Mouse (Mus musculus): ENCODE data around the gene Dpy30. TPM values are rescaled to one million over a fixed set of nuclear protein-coding genes. Genes with fewer than 3 reads are reported as not detected.

Dpy30 gene
- total RNA-seq, 2 experiments from 2014 or later = 42.1 to 43.4 TPM

- no peak for DNase-seq (ENCODE audit: low spot score in 2 of 2)
- intact Hi-C loops (cut with DNase I) = loop anchor here (5.0 kb wide), 1 partner anchor 274 kb away; no protein-coding TSS in a partner anchor
These were observed 27.5 kb downstream of the Dpy30 start for GRCm38 (mm10) chr17:74296076-74296823.

- intact Hi-C loops (cut with DNase I) = loop anchor here (1.0 to 5.0 kb wide), 3 partner anchors 21 to 273 kb away; partner anchors contain the start of gene Spast
- peak; percentile 85 to 90 for DNase-seq (ENCODE audit: low spot score in 2 of 2)
These were observed 28.4 kb downstream of the Dpy30 start, which contains the start of gene Memo1 for GRCm38 (mm10) chr17:74295026-74295970. Memo1 (minus strand) TSS chr17:74295521.

- intact Hi-C loops (cut with DNase I) = loop anchor here (1.0 to 5.0 kb wide), 3 partner anchors 22 to 272 kb away; partner anchors contain the start of gene Spast
- DNase-seq (ENCODE audit: low spot score in 2 of 2) = peak; percentile 78 to 83
These were observed 29.2 kb downstream of the Dpy30 start for GRCm38 (mm10) chr17:74294426-74295025.

- peak in 1 of 2 experiments; percentile 39 for DNase-seq (ENCODE audit: low spot score in 2 of 2)
These were observed 29.9 kb downstream of the Dpy30 start for GRCm38 (mm10) chr17:74293687-74294425.

GRCm38 (mm10) chr17:74291640-74292361 is 31.9 kb downstream of the Dpy30 start:
- intact Hi-C loops (cut with DNase I) = no loop called here
- no peak for DNase-seq (ENCODE audit: low spot score in 2 of 2)

More at GRCm38 (mm10) chr17:74293687-74294425, 29.9 kb downstream of the Dpy30 start:
- intact Hi-C loops (cut with DNase I) = loop anchor here (2.0 kb wide), 1 partner anchor 45 kb away; the partner anchor contains the start of gene Spast

- intact Hi-C loops (cut with DNase I) = no loop called here
These were observed 32.9 kb downstream of the Dpy30 start for GRCm38 (mm10) chr17:74290869-74291268.

GRCm38 (mm10) chr17:74290198-74290597 is 33.5 kb downstream of the Dpy30 start:
- DNase-seq (ENCODE audit: low spot score in 2 of 2) = no peak
- intact Hi-C loops (cut with DNase I) = no loop called here

More at GRCm38 (mm10) chr17:74290869-74291268, 32.9 kb downstream of the Dpy30 start:
- DNase-seq (ENCODE audit: low spot score in 2 of 2) = no peak

GRCm38 (mm10) chr17:74288626-74289025 is 35.1 kb downstream of the Dpy30 start:
- DNase-seq (ENCODE audit: low spot score in 2 of 2) = no peak
- intact Hi-C loops (cut with DNase I) = no loop called here

GRCm38 (mm10) chr17:74286140-74286730 is 37.5 kb downstream of the Dpy30 start:
- DNase-seq (ENCODE audit: low spot score in 2 of 2) = no peak
- intact Hi-C loops (cut with DNase I) = no loop called here

GRCm38 (mm10) chr17:74285730-74286129 is 38.0 kb downstream of the Dpy30 start:
- intact Hi-C loops (cut with DNase I) = no loop called here
- no peak for DNase-seq (ENCODE audit: low spot score in 2 of 2)

GRCm38 (mm10) chr17:74284397-74285115 is 39.2 kb downstream of the Dpy30 start:
- intact Hi-C loops (cut with DNase I) = no loop called here
- DNase-seq (ENCODE audit: low spot score in 2 of 2) = no peak

GRCm38 (mm10) chr17:74282024-74282423 is 41.7 kb downstream of the Dpy30 start:
- intact Hi-C loops (cut with DNase I) = no loop called here
- no peak for DNase-seq (ENCODE audit: low spot score in 2 of 2)

GRCm38 (mm10) chr17:74278966-74279869 is 44.5 kb downstream of the Dpy30 start:
- intact Hi-C loops (cut with DNase I) = no loop called here

GRCm38 (mm10) chr17:74274471-74274870 is 49.3 kb downstream of the Dpy30 start:
- intact Hi-C loops (cut with DNase I) = no loop called here
- DNase-seq (ENCODE audit: low spot score in 2 of 2) = no peak

More at GRCm38 (mm10) chr17:74278966-74279869, 44.5 kb downstream of the Dpy30 start:
- no peak for DNase-seq (ENCODE audit: low spot score in 2 of 2)

GRCm38 (mm10) chr17:74272683-74273205 is 51.0 kb downstream of the Dpy30 start:
- DNase-seq (ENCODE audit: low spot score in 2 of 2) = no peak
- intact Hi-C loops (cut with DNase I) = no loop called here
